Mouse (Mus musculus): ENCODE results near the gene Hoxa2. TPM values are rescaled to one million over a fixed set of nuclear protein-coding genes. Genes with fewer than 3 reads are reported as not detected.

The Hoxa2 gene
- total and polyA plus RNA-seq, 3 experiments: not detected

GRCm38 (mm10) chr6:52200751-52201250, 36.2 kb upstream of the Hoxa2 start:
- TF ChIP-seq ZNF384 (IDR thresholded peaks at IDR 0.05; ENCODE audit: low read depth, low read length): no peak
- no peak for TF ChIP-seq GABPA (IDR thresholded peaks at IDR 0.05; ENCODE audit: low read depth, low read length)
- TF ChIP-seq POLR2A (IDR thresholded peaks at IDR 0.05; ENCODE audit: control insufficient read depth in 1 of 2, insufficient read depth in 1 of 2, low read depth in 1 of 2, low read length in 2 of 2, poor library complexity in 1 of 2): no peak
- TF ChIP-seq JUND (IDR thresholded peaks at IDR 0.05; ENCODE audit: low read depth, low read length): no peak
- TF ChIP-seq MAX (IDR thresholded peaks at IDR 0.05; ENCODE audit: low read length): no peak
- no peaks in the 10 kb centered on the region for H3K27me3 ChIP-seq (ENCODE audit: control insufficient read depth in 1 of 2, insufficient read depth in 2 of 2, low read length in 2 of 2)

GRCm38 (mm10) chr6:52200073-52200750, 35.6 kb upstream of the Hoxa2 start:
- Histone ChIP-seq H3K9ac (ENCODE audit: control insufficient read depth, low read depth, low read length, poor library complexity, severe bottlenecking) (no peak overlapping the region), H3K27me3 (ENCODE audit: control insufficient read depth in 1 of 2, insufficient read depth in 2 of 2, low read length in 2 of 2) (no peaks in the 10 kb centered on the region), H3K4me3 (ENCODE audit: control insufficient read depth in 1 of 2, insufficient read depth in 1 of 2, low read depth in 2 of 2, low read length in 2 of 2) (no peak overlapping the region), H3K9me3 (replicated peaks; ENCODE audit: insufficient read depth, low read length) (no peaks in the 10 kb centered on the region), H3K79me2 (ENCODE audit: control insufficient read depth, insufficient read depth, low read length, poor library complexity) (no peaks in the 10 kb centered on the region; the same call in 1 of the 2 replicates), H3K4me1 (ENCODE audit: control insufficient read depth in 1 of 2, insufficient read depth in 2 of 2, low read length in 2 of 2) (no peaks in the 10 kb centered on the region), H3K36me3 (ENCODE audit: control insufficient read depth in 1 of 2, insufficient read depth in 2 of 2, low read length in 2 of 2) (no peaks in the 10 kb centered on the region), H3K27ac (ENCODE audit: control insufficient read depth, low read depth, low read length) (no peak overlapping the region)
- TF ChIP-seq CHD2 (IDR thresholded peaks at IDR 0.05; ENCODE audit: low read length): no peak
- no peak for TF ChIP-seq SIN3A (IDR thresholded peaks at IDR 0.05; ENCODE audit: low read length)
- no peak for TF ChIP-seq MEF2A (IDR thresholded peaks at IDR 0.05; ENCODE audit: extremely low read depth, insufficient replicate concordance, low read depth, low read length, poor library complexity, severe bottlenecking)
- DNase-seq (ENCODE audit: low read depth, low spot score): no peak

More at GRCm38 (mm10) chr6:52200751-52201250, 36.2 kb upstream of the Hoxa2 start:
- DNase-seq (ENCODE audit: low read depth, low spot score): no peak
- Histone ChIP-seq H3K9ac (ENCODE audit: control insufficient read depth, low read depth, low read length, poor library complexity, severe bottlenecking) (no peak overlapping the region), H3K27ac (ENCODE audit: control insufficient read depth, low read depth, low read length) (no peak overlapping the region), H3K4me1 (ENCODE audit: control insufficient read depth in 1 of 2, insufficient read depth in 2 of 2, low read length in 2 of 2) (no peaks in the 10 kb centered on the region), H3K4me3 (ENCODE audit: control insufficient read depth in 1 of 2, insufficient read depth in 1 of 2, low read depth in 2 of 2, low read length in 2 of 2) (no peak overlapping the region), H3K36me3 (ENCODE audit: control insufficient read depth in 1 of 2, insufficient read depth in 2 of 2, low read length in 2 of 2) (no peaks in the 10 kb centered on the region), H3K79me2 (ENCODE audit: control insufficient read depth, insufficient read depth, low read length, poor library complexity) (no peaks in the 10 kb centered on the region; the same call in 1 of the 2 replicates), H3K9me3 (replicated peaks; ENCODE audit: insufficient read depth, low read length) (no peaks in the 10 kb centered on the region)

GRCm38 (mm10) chr6:52197271-52197670, 32.6 kb upstream of the Hoxa2 start:
- Histone ChIP-seq H3K4me3 (ENCODE audit: control insufficient read depth in 1 of 2, insufficient read depth in 1 of 2, low read depth in 2 of 2, low read length in 2 of 2) (no peak overlapping the region), H3K27me3 (ENCODE audit: control insufficient read depth in 1 of 2, insufficient read depth in 2 of 2, low read length in 2 of 2) (no peaks in the 10 kb centered on the region), H3K4me1 (ENCODE audit: control insufficient read depth in 1 of 2, insufficient read depth in 2 of 2, low read length in 2 of 2) (no peaks in the 10 kb centered on the region), H3K27ac (ENCODE audit: control insufficient read depth, low read depth, low read length) (no peak overlapping the region), H3K36me3 (ENCODE audit: control insufficient read depth in 1 of 2, insufficient read depth in 2 of 2, low read length in 2 of 2) (no peaks in the 10 kb centered on the region), H3K9ac (ENCODE audit: control insufficient read depth, low read depth, low read length, poor library complexity, severe bottlenecking) (no peak overlapping the region), H3K79me2 (ENCODE audit: control insufficient read depth, insufficient read depth, low read length, poor library complexity) (no peaks in the 10 kb centered on the region; the same call in 1 of the 2 replicates), H3K9me3 (replicated peaks; ENCODE audit: insufficient read depth, low read length) (no peaks in the 10 kb centered on the region)
- DNase-seq (ENCODE audit: low read depth, low spot score): no peak
- no peak for TF ChIP-seq GATA1 (IDR thresholded peaks at IDR 0.05; ENCODE audit: low read depth, low read length)
- TF ChIP-seq MXI1 (IDR thresholded peaks at IDR 0.05; ENCODE audit: low read depth, low read length): no peak
- no peak for TF ChIP-seq MAZ (IDR thresholded peaks at IDR 0.05; ENCODE audit: low read depth, low read length)

All from MEL (cell line).